Mouse (Mus musculus) induced T-regulatory cell, adult 2 months (primary cell): ENCODE measurements around the gene Ephb2.
A peak's percentile ranks its signal among the peaks of the same experiment; 100 is the strongest.

Source experiments
- DNase-seq: peaks from one replicate; pipeline ENCODE4 v3.0.0-alpha.2; 2012; ENCODE audit warnings: low read depth

Gene Ephb2

GRCm38 (mm10) chr4:136651357-136651811 is 184.4 kb downstream of the Ephb2 start:
- peak; percentile 55 for DNase-seq

GRCm38 (mm10) chr4:136650261-136650660 is 185.5 kb downstream of the Ephb2 start:
- DNase-seq = no peak

GRCm38 (mm10) chr4:136649480-136650196 is 186.2 kb downstream of the Ephb2 start:
- DNase-seq = no peak

- DNase-seq = peak; percentile 78
Observed at GRCm38 (mm10) chr4:136648922-136649479, 186.8 kb downstream of the Ephb2 start.

GRCm38 (mm10) chr4:136638890-136639289 is 196.9 kb downstream of the Ephb2 start:
- no peak for DNase-seq

- no peak for DNase-seq
Observed at GRCm38 (mm10) chr4:136638230-136638750, 197.5 kb downstream of the Ephb2 start.

GRCm38 (mm10) chr4:136637563-136638229 is 198.1 kb downstream of the Ephb2 start:
- DNase-seq = peak; percentile 20

GRCm38 (mm10) chr4:136636983-136637562 is 198.7 kb downstream of the Ephb2 start:
- no peak for DNase-seq

- no peak for DNase-seq
Observed at GRCm38 (mm10) chr4:136636511-136636910, 199.3 kb downstream of the Ephb2 start.

GRCm38 (mm10) chr4:136635995-136636394 is 199.8 kb downstream of the Ephb2 start:
- DNase-seq = no peak

GRCm38 (mm10) chr4:136631237-136631994 is 204.4 kb downstream of the Ephb2 start:
- DNase-seq = no peak

GRCm38 (mm10) chr4:136626590-136626989 is 209.2 kb downstream of the Ephb2 start:
- DNase-seq = peak; percentile 39

GRCm38 (mm10) chr4:136622388-136622787 is 213.4 kb downstream of the Ephb2 start, which contains the start of gene Lactbl1:
TSS of gene Lactbl1 (plus strand) at chr4:136622621.
- DNase-seq = no peak

GRCm38 (mm10) chr4:136621956-136622355 is 213.8 kb downstream of the Ephb2 start:
- no peak for DNase-seq

- peak; percentile 81 for DNase-seq
Observed at GRCm38 (mm10) chr4:136621336-136621735, 214.5 kb downstream of the Ephb2 start.

GRCm38 (mm10) chr4:136613657-136614056 is 222.1 kb downstream of the Ephb2 start:
- no peak for DNase-seq

- DNase-seq = no peak
Observed at GRCm38 (mm10) chr4:136610387-136610856, 225.4 kb downstream of the Ephb2 start, which contains the start of gene Tex46. TSS of gene Tex46 (plus strand) at chr4:136610437.

- DNase-seq = no peak
Observed at GRCm38 (mm10) chr4:136605756-136606485, 229.9 kb downstream of the Ephb2 start.

- peak; percentile 96 for DNase-seq
Observed at GRCm38 (mm10) chr4:136602568-136602967, 233.2 kb downstream of the Ephb2 start, which contains the start of gene Kdm1a. TSS of gene Kdm1a (minus strand) at chr4:136602723.

- DNase-seq = peak; percentile 70
Observed at GRCm38 (mm10) chr4:136602018-136602554, 233.7 kb downstream of the Ephb2 start.
